Mouse (Mus musculus) small intestine, adult 2 months (tissue): Measurements from ENCODE around the gene Atp1a4.

Source experiments
- CTCF ChIP-seq: fragments of 200-500 bp; IDR thresholded peaks from 2 replicates; pipeline ENCODE4 v1.5.1; 2012; ENCODE audit warnings: low read depth, mild to moderate bottlenecking, control low read depth, inconsistent platforms, low read length, moderate library complexity, mixed read lengths; ENCODE audit not compliant: insufficient replicate concordance, insufficient read length; ENCODE audit errors: extremely low read depth
- POLR2A ChIP-seq: fragments of 200-500 bp; IDR thresholded peaks from 2 replicates; pipeline ENCODE4 v1.6.1; 2012; ENCODE audit warnings: low read depth, mild to moderate bottlenecking, control low read depth, inconsistent platforms, low read length, moderate library complexity

- TF ChIP-seq POLR2A, result no peak
- no peak for TF ChIP-seq CTCF
Measured at GRCm38 (mm10) chr1:172183056-172183455, 75.2 kb downstream of the Atp1a4 start.
